Mouse (Mus musculus): ENCODE measurements around the gene Fam189a1.

DNA sequence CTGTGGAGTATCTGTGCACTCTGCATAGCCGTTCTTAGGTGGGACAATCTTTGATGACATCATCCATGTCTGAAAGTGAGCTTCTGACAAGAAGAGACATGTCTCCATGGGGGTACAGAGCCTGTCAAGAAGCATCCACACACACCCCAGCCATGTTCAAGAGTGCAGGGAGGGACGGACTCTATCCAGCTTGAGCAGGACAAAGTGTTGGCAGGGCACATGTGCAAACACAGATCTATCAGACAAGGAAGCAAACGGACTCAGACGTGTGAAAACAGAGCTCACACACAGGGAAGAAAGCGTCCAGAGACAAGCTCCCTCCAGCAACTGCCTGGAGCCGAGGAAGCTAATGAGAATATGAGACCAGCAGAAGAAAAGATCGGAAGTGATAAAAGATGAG is 239.7 kb downstream of the Fam189a1 start:
- TF ChIP-seq CTCF (IDR thresholded peaks at IDR 0.05; ENCODE audit: low read depth, low read length) (no peak), EP300 (IDR thresholded peaks at IDR 0.05; ENCODE audit: insufficient read depth, low read depth, low read length) (no peak)

Data from ES-Bruce4 (cell line).